Mouse (Mus musculus) ovary, postnatal 14 days (tissue): ENCODE results near the gene Bpifc.
A peak's percentile ranks its signal among the peaks of the same experiment; 100 is the strongest.

Experiments used
- DNase-seq: peaks from one replicate; pipeline ENCODE4 v3.0.0; 2022; ENCODE audit warnings: low spot score

Bpifc gene

GRCm38 (mm10) chr10:85951765-85952443 is 59.8 kb downstream of the Bpifc start:
- no peak for DNase-seq

DNA sequence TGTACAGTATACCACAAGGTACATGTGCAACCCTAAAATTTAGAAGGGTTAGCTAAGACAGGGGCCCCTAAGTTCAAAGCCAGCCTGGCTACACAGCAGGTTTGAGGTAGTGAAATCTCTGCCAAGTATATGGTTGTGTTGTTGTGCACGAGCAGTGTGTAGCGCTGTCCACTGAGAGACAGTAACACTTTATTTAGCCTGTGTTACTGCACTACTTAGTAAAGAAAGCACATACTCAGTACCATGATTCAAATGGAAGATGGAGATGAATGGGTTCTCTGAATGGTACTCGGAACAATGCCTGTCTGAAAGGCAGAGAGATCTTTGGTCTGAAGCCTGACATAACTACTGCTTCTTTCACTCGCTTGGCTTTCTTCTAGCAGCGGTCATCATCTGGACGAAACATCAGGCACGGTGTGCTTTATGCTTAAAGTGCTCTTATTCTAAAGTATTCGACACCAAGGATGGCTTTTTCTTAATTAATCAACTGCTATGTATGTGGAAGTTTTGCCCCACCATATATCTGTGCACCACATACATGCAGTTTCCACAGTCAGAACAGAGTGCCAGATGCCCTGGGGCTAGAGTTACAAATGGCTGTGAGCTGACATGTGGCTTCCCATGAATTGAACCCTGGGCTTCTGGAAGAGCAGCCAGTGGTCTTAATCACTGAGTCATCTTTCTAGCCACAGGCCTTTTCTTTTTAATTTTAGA is 63.1 kb downstream of the Bpifc start:
- no peak for DNase-seq

GRCm38 (mm10) chr10:85936280-85936965 is 75.3 kb downstream of the Bpifc start:
- DNase-seq, result no peak

DNA sequence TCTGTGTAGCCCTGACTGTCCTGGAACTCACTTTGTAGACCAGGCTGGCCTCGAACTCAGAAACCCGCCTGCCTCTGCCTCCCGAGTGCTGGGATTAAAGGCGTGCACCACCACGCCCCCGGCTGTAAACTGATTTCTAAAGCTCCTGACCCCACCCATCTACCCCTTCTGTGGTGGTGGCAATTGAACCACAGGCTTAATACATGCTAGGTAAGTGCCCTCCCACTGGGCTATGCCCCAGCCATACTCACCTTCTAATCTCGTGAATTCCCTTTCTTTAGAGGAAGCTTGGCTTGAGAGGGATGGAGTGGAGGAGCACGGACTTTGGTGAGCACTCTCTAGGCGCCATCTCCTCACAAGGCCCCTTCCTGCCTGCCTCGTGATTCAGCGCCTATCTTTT is 81.7 kb downstream of the Bpifc start:
- DNase-seq, result no peak

GRCm38 (mm10) chr10:85929208-85929591 is 82.5 kb downstream of the Bpifc start:
- DNase-seq, result no peak

GRCm38 (mm10) chr10:85928499-85929207 is 83.0 kb downstream of the Bpifc start:
- DNase-seq, result peak; percentile 47

GRCm38 (mm10) chr10:85927676-85928445 is 83.8 kb downstream of the Bpifc start, which contains the start of gene Ascl4:
Gene Ascl4, plus strand, starts transcription at chr10:85927681.
- no peak for DNase-seq

GRCm38 (mm10) chr10:85916498-85917309 is 95.0 kb downstream of the Bpifc start, which contains the start of gene Prdm4:
Gene Prdm4, minus strand, starts transcription at chr10:85917142.
- peak; percentile 88 for DNase-seq
